Mouse (Mus musculus) heart, adult 11 months (tissue): ENCODE results near the gene Zfp141.

ENCODE experiments used
- DNase-seq: peaks from one replicate; pipeline ENCODE4 v3.0.0; 2022

The Zfp141 gene

DNA sequence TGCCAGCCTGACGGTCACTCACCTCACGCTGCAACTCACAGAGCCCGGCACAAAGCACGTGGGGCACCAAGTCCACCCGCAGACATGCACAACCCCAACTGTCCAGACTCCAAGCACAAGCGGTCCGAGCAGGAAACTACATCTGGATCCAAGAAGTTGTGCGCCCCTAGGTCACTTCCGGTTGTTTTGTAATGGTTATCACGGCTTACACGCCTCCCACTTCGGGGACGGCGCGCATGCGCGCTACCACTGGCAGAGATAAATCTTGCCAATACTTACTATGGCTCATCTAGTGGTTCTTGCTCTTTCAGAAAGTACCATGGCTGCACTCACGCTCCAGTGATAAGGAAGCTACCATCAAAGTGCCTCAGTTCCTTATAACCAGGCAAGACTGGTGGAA is at the start of gene Zfp141:
Gene Zfp141, minus strand, starts transcription at position 153 of the 400 bp plus-strand sequence.
- peak; percentile 99 for DNase-seq

DNA sequence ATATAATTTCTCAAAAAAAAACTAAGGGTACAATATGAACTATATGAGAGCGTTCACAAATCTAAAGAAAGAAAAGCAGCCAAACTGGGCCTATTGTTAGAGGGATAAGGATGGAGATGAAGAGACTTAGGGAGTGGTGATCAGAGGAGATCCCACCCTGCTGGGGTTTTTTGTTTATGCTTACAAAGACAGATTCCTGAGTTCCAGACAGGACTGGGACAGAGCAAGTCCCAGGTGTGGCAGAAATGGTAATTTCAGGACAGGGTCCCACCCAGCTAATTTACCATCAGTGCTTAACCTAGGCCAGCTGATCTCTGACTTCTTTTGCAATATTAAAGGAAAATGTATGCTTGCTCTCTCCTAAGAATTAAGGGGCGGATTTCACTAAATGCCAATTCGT is 46.2 kb upstream of the Zfp141 start:
- no peak for DNase-seq

DNA sequence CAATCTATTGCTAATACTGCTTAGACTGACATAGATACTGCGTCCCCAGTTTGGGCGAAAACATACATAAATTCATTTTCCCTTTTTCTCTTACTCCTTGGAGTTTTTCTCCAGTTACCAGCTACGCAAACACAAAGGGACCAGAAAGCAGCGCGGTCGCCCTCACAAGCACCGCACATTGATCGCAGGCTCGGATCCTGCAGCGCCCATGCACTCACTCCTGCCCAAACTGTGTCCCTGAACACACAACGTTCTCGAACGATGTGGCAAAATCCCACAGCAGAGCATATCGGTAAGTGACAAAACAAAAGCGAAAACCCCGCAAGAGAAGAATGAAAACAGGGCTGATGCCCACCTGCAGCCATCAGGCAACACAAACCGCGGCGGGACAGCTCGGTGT is 354 bp downstream of the Zfp141 start:
- no peak for DNase-seq

DNA sequence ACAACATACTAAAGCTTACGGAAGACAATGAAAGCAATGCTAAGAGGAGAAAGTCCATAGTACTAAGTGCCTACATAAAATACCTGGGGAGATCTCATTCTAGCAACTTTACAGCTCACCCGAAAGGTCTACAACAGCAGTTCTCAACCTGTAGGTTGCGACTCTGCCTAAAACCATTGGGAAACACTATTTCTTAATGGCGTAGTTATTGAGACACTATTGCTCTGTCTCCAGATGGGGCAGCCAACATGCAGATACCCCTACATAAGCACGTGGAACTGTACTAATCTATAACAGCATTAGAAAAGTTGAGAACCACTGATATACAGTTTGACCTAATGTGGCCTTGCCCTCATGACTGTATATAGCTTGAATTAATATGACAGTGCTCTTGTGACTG is 7.3 kb downstream of the Zfp141 start:
- DNase-seq, result no peak

DNA sequence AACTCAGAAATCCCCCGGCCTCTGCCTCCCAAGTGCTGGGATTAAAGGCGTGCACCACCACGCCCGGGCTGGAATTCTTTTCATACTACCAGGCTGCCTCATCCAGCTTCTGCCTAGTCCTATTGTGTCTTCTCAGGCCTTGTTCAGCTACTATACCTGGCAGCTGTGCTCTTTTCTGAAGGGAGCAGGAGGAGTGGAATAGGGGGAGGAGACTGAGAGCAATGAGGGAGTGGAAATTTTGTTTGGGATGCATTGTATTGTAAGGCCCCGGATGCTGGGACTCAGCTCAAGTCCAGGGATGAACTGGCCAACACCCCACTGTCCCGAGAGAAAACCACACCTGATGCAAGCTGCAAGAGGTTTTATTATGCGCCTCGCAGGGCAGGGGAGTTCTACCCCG is 8.2 kb downstream of the Zfp141 start:
- no peak for DNase-seq

DNA sequence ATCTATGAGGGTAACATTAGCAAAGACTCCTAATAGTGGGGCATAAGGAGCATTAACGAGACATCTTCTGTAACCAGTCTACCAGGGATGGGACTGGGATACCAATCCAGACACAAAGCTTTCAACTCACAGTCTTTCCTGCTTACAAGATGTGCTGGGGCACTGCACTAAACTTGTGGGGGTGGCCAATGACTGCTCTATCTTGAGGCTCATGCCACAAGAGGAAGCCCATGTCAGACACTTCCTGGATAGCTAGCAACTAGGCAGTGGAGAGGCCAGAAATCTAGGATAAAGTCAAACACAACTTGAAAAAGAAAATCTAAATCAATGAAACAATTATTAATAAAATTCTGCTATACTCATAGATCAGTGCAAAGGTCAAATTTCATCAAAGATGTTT is 9.3 kb downstream of the Zfp141 start:
- no peak for DNase-seq

DNA sequence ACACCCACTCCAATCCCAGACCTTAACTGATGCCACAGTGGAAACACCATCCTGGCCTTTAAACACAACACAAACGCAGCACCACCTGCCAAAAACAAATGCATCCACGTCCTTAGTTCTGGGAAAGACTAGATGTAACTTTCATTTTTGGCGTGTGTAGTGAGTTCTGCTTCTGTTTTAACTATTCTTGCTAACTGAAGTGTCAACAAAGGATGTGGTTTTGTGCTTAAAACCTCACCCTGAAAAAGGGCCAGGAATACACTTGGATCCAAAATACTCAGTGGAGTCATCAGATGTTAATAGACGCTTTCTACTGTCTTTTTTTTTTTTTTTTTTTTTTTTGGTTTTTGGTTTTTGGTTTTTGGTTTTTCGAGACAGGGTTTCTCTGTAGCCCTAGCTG is 14.7 kb downstream of the Zfp141 start:
- no peak for DNase-seq

DNA sequence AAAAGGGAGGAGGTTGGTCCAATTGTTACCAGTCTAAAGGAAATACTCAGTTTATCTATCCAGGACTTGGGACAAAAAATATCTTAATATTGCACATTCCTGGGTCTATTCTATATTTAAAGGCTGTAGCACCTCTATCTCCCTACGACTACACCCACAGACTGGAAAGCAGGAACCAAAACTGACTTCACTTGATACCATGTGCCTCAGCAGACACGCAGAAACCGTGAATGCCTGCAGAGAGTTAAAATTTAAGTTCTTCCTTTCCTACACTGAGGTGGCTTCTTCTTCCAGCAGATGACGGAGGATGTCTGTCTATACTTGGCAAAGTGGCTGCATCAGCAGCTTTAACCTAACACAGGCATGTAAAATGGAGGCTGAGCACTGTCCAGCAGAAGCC is 15.2 kb downstream of the Zfp141 start:
- no peak for DNase-seq

DNA sequence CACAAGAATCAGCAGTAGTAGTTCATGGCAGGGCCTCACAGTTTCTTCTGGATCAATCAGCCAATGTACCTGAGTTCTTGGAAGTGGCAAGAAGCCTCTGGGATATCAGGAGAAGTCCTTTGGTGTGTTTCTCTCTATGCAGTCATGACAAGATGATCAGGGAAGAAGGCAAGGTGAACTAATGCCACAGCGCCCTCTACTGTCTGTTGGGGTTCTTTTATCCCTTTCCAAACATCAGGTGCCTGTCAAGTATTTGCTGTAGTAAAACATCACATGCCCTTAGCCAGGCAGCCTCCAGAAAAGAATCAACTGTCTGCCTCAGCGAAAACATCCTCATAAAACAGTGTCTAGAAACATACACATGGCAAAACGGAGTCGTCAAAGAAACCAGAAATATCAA is 50.9 kb downstream of the Zfp141 start:
- DNase-seq, result no peak

DNA sequence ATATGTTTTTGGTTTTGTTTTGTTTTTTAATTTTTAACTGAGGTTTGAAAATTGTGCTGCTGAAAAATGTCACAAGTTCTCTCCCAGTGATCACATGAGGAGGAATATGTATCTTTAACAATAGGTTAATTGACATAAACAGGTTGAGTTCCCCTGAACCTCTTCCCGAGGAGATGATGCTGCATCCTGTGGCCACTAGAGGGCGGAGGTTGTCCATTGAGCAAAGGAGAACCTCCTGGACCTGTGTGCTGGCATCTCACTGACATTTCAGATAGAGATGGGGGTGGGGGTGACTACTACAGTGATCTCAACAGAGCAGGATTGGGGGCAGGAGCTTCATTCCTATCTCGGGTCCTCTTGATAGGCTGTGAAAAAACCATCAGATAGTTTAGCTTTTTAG is 54.9 kb downstream of the Zfp141 start:
- DNase-seq, result no peak

DNA sequence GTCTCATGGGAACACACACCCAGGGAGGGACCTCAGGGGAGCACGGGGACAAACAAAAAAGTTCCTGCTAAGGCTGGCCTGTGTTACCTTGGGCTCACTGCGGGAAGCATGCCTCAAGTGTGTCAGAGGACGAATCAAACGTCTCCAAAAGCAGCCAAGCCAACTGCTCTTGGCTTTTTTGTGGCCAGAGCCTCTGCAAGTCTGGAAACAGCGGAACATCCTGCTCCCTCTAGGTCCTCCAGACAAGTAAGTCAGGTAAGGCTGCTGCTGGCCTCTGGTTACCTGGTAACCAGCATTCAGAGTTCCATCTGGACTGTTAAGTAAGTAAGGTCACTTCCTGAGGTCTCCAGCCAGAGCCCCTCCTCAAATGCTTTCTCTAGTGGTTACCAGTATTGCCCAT is 57.7 kb downstream of the Zfp141 start, which contains the start of gene 4933421I07Rik:
Gene 4933421I07Rik, minus strand, starts transcription at position 271 of the 400 bp plus-strand sequence.
- DNase-seq, result no peak

DNA sequence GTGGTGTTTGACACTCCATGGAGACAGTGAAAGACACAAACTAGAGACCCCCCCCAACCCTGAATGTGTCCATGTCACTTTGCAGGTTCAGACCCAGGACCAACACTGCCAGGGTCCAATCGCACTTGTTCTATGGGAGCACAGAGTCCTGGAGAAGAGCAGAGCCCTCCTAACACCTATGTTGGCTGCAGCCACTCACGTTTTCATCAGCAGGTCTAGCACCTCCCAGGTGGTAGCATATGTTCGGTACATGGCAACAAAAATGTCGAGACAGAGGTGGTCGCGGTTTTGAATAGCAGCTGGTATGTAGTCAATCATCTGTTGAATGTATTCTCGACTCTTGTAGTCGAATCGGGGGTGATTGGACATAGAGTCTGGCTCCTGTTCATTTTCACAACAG is 58.2 kb downstream of the Zfp141 start:
- peak; percentile 84 for DNase-seq
